ENCODE assay signal across 14 mouse cellular contexts in genomic region chr5:33024474-33024873, GRCm38 (mm10). TPM values are rescaled to one million over a fixed set of nuclear protein-coding genes. Genes with fewer than 3 reads are reported as not detected.
DNase-seq lines count a peak whose midpoint lies in the region; ATAC-seq and TF ChIP-seq lines count a peak whose summit lies in the region.
"Had no signal": no experiment of that assay in that cellular context is flagged by ENCODE, and none has a peak within 500 bp of the region (broad histone marks: within the 10 kb centered on the region; RNA-seq: fewer than 3 reads in every experiment).

No protein-coding gene starts in this region.

- no peak overlapping the region for H3K4me3 ChIP-seq in kidney, adult 2 months (ENCODE audit: insufficient read depth, low read depth, low read length)
- H3K4me3 ChIP-seq in kidney, embryonic 14.5 days (ENCODE audit: low read length) = no peak overlapping the region
- no peak overlapping the region for H3K4me3 ChIP-seq in bone marrow macrophage, adult 2 months (ENCODE audit: insufficient read depth, low read length)
- H3K4me3 ChIP-seq: embryonic facial prominence, embryonic 13.5 days; forebrain, embryonic 13.5 days; midbrain, embryonic 15.5 days; neural tube, embryonic 13.5 days had no signal

- no peak for TF ChIP-seq CTCF in kidney, adult 2 months (conservative IDR thresholded peaks at IDR 0.05; ENCODE audit: insufficient read depth, insufficient read length, low read depth, low read length)
- no peak for TF ChIP-seq CTCF in bone marrow macrophage, adult 2 months (IDR thresholded peaks at IDR 0.05; ENCODE audit: low read depth, low read length)

- no peaks in the 10 kb centered on the region for H3K27me3 ChIP-seq in kidney, adult 2 months (replicated peaks; ENCODE audit: control insufficient read depth, insufficient read depth, low read length)
- H3K27me3 ChIP-seq in kidney, embryonic 14.5 days (ENCODE audit: control insufficient read depth, insufficient read depth, low read length) = no peaks in the 10 kb centered on the region
- H3K27me3 ChIP-seq: embryonic facial prominence, embryonic 13.5 days; forebrain, embryonic 13.5 days; midbrain, embryonic 15.5 days; neural tube, embryonic 13.5 days had no signal

- H3K4me1 ChIP-seq in kidney, adult 2 months (ENCODE audit: control insufficient read depth, insufficient read depth, low read length) = peaks cover 6% of the 10 kb centered on the region; the same call in 1 of the 2 replicates
- H3K4me1 ChIP-seq in kidney, embryonic 14.5 days (ENCODE audit: control insufficient read depth, insufficient read depth, low read length) = peaks cover 17% of the 10 kb centered on the region
- H3K4me1 ChIP-seq in bone marrow macrophage, adult 2 months (ENCODE audit: control insufficient read depth, insufficient read depth, low read length) = peaks cover 37% of the 10 kb centered on the region

- peak; percentile 24 for DNase-seq in kidney, adult 2 months
- DNase-seq in lung, postnatal 25 days (ENCODE audit: low spot score) = peak; percentile 38
- DNase-seq in lung, postnatal 14 days = no peak
- no peak for DNase-seq in Muller cell, postnatal 12 days (ENCODE audit: inconsistent ontology term)
- DNase-seq: kidney, postnatal 4 days; lung, embryonic 14.5 days had no signal

- no peak for ATAC-seq in kidney, embryonic 14.5 days (ENCODE audit: low FRiP score, low TSS enrichment)
- ATAC-seq in megakaryocyte-erythroid progenitor cell, adult 5-6 weeks (replicated peaks; ENCODE audit: low FRiP score, low TSS enrichment, poor library complexity, severe bottlenecking) = 0 out of 2 replicates have a peak, but pooled peaks have one; percentile 10
- ATAC-seq: forebrain, embryonic 13.5 days; hindbrain, postnatal 0 days; midbrain, embryonic 15.5 days had no signal

- no peaks in the 10 kb centered on the region for H3K9me3 ChIP-seq in kidney, embryonic 14.5 days (ENCODE audit: control insufficient read depth, low read length)
- H3K9me3 ChIP-seq: embryonic facial prominence, embryonic 13.5 days; forebrain, embryonic 13.5 days; midbrain, embryonic 15.5 days; neural tube, embryonic 13.5 days had no signal

- no peak overlapping the region for H3K4me2 ChIP-seq in kidney, embryonic 14.5 days (replicated peaks; ENCODE audit: low read depth, low read length)
- H3K4me2 ChIP-seq: embryonic facial prominence, embryonic 13.5 days; forebrain, embryonic 13.5 days; lung, embryonic 14.5 days; midbrain, embryonic 15.5 days; neural tube, embryonic 13.5 days had no signal

- no peak overlapping the region for H3K9ac ChIP-seq in kidney, embryonic 14.5 days (ENCODE audit: low read depth, low read length)
- H3K9ac ChIP-seq: embryonic facial prominence, embryonic 13.5 days; forebrain, embryonic 13.5 days; lung, embryonic 14.5 days; midbrain, embryonic 15.5 days; neural tube, embryonic 13.5 days had no signal

- WGBS in kidney, adult 2 months = 24% methylated on average over 5 of the region's 5 CpGs
- 44% methylated on average over 5 of the region's 5 CpGs for WGBS in kidney, embryonic 14.5 days

- no peak for TF ChIP-seq POLR2A in kidney, adult 2 months (IDR thresholded peaks at IDR 0.05; ENCODE audit: low read depth, low read length)
- no peak for TF ChIP-seq POLR2A in bone marrow macrophage, adult 2 months (IDR thresholded peaks at IDR 0.05; ENCODE audit: borderline replicate concordance, low read depth, low read length)

- no peaks in the 10 kb centered on the region; the same call in 1 of the 2 replicates for H3K36me3 ChIP-seq in kidney, adult 2 months (ENCODE audit: control insufficient read depth, insufficient read depth, low read length)
- H3K36me3 ChIP-seq in kidney, embryonic 14.5 days (ENCODE audit: control insufficient read depth, insufficient read depth, low read length) = peaks cover 42% of the 10 kb centered on the region

- no peak overlapping the region for H3K27ac ChIP-seq in kidney, adult 2 months (ENCODE audit: insufficient read depth, low read depth, low read length)
- H3K27ac ChIP-seq in kidney, embryonic 14.5 days (ENCODE audit: low read depth, low read length) = no peak overlapping the region
- peak overlapping the region; percentile 52 for H3K27ac ChIP-seq in bone marrow macrophage, adult 2 months (ENCODE audit: insufficient read depth, low read depth, low read length)
- H3K27ac ChIP-seq: embryonic facial prominence, embryonic 13.5 days; forebrain, embryonic 13.5 days; hindbrain, postnatal 0 days; midbrain, embryonic 15.5 days; neural tube, embryonic 13.5 days had no signal

RNA-seq across cellular contexts. Expression of gene Ywhah, which starts 5.9 kb away (rescaled TPM):
- polyA plus RNA-seq in kidney, adult 2 months (2012; rRNA removed) = 71.8 and 90.6 TPM in 2 replicates
- 286 and 318 TPM in 2 replicates for polyA plus RNA-seq in kidney, embryonic 14.5 days (2014; fragmentation: Nextera tagmentation; extraction: Ambion mirVana)
- polyA plus RNA-seq in bone marrow macrophage, adult 2 months (2012; ENCODE audit: insufficient read depth, insufficient read length, missing spikeins) = 452 and 507 TPM in 2 replicates
- total RNA-seq in megakaryocyte-erythroid progenitor cell, adult 5-6 weeks (2014; fragmentation: Nextera tagmentation) = 240 and 310 TPM in 2 replicates
- total RNA-seq in megakaryocyte-erythroid progenitor cell, adult 5-6 weeks (2017) = 135 and 160 TPM in 2 replicates

Comparison
In these comparisons a context has a peak if more than half of its experiments do, and no peak if none do; other contexts are left out.
1. DNase-seq: peak in kidney, adult 2 months (single experiment) and lung, postnatal 25 days (single experiment); none in lung, postnatal 14 days (single experiment) and Muller cell, postnatal 12 days (single experiment).